Mouse (Mus musculus) MEL (cell line): ENCODE results near the gene Ddhd1.

Source experiments
- CTCF ChIP-seq, 3 experiments: IDR thresholded peaks in 2 of 3; conservative IDR thresholded peaks in 1 of 3; 2 replicates each; pipeline ENCODE4 v1.5.1; 2011 to 2012; ENCODE audit warnings: low read length in 3 of 3, low read depth in 2 of 3, mild to moderate bottlenecking in 2 of 3, improper control_type of control experiment in 1 of 3, inconsistent platforms in 1 of 3, mixed read lengths in 1 of 3, moderate library complexity in 1 of 3; ENCODE audit not compliant: control insufficient read depth in 1 of 3, insufficient read depth in 1 of 3, poor library complexity in 1 of 3, severe bottlenecking in 1 of 3
- HCFC1 ChIP-seq: IDR thresholded peaks from 2 replicates; pipeline ENCODE4 v1.6.1; 2012; ENCODE audit warnings: low read depth, mild to moderate bottlenecking, inconsistent platforms, low read length, improper control_type of control experiment, moderate library complexity
- MAFK ChIP-seq: IDR thresholded peaks from 2 replicates; pipeline ENCODE4 v1.6.1; 2011; ENCODE audit warnings: low read depth, mild to moderate bottlenecking, low read length, improper control_type of control experiment, borderline replicate concordance
- MAX ChIP-seq: IDR thresholded peaks from 2 replicates; pipeline ENCODE4 v1.6.1; 2011; ENCODE audit warnings: low read length, improper control_type of control experiment
- SIN3A ChIP-seq: IDR thresholded peaks from 2 replicates; pipeline ENCODE4 v1.6.1; 2012; ENCODE audit warnings: low read length, improper control_type of control experiment, inconsistent platforms
- ZC3H11A ChIP-seq: IDR thresholded peaks from 2 replicates; pipeline ENCODE4 v1.6.1; 2012; ENCODE audit warnings: low read depth, mild to moderate bottlenecking, inconsistent platforms, low read length, improper control_type of control experiment

DNA sequence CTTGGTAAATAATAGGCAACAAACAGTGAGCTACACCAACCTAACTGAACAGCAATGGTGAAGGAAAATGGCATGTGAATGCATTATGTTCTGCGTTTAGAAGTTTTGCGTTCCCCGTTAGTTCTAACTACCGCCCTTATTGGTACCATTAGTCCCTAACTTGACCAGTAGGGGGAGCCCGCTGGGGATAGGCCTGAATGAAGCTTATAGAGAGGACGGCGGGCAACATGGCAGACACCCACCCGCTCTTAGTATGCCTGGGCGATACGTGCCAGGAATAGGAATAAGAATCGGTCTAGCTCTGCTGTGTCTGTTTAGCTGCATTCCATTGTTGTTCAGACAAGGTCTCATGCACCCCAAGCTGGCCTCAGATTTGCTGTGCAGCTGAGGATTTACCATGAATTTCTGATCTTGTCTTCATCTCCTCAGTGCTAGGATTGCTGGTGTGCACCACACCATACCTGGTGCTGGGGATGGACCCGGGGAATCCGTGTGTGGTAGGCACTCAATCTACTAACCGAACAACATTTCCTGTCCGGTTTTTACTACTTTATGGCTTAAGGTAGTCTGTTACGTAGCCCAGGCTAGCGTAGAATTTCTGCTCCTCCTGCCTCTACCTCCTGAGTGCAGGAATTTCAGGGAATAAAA, 106.7 kb downstream of the Ddhd1 start:
- TF ChIP-seq CTCF (IDR thresholded peaks at IDR 0.05 in 2 of 3, conservative IDR thresholded peaks at IDR 0.05 in 1 of 3; ENCODE audit: control insufficient read depth in 1 of 3, insufficient read depth in 1 of 3, low read depth in 2 of 3, low read length in 3 of 3, poor library complexity in 1 of 3, severe bottlenecking in 1 of 3) (peak; percentile 45 to 52 (median 51)), SIN3A (no peak), ZC3H11A (no peak), MAX (no peak), HCFC1 (no peak), MAFK (no peak)
